Mouse (Mus musculus) CD8-positive naive resting alpha-beta T cell, adult 57 days (primary cell): ENCODE data around the gene Nkx3-2. TPM values are rescaled to one million over a fixed set of nuclear protein-coding genes. Genes with fewer than 3 reads are reported as not detected.

Experiments used
- total RNA-seq: library from RNA; stranded (reverse); gene quantifications from one replicate; pipeline ENCODE4 v1.2.4, GENCODE M21; 2023

Nkx3-2 gene
- not detected for total RNA-seq

GRCm38 (mm10) chr5:41763731-41764721, at the start of gene Nkx3-2:
Nkx3-2 (minus strand) TSS chr5:41764501.

Other genes starting within 250 kb of the Nkx3-2 start
- gene Rab28, start 56.3 kb downstream of the Nkx3-2 start, total RNA-seq, result 20.9 TPM
- 44.6 TPM for gene Bod1l, start 79.8 kb upstream of the Nkx3-2 start, total RNA-seq